Mouse (Mus musculus) liver (tissue): ENCODE data around the gene Mcidas.

ENCODE experiments used
- DNase-seq: peaks from one replicate; pipeline ENCODE4 v3.0.0-alpha.2; 2020; ENCODE audit warnings: mixed read lengths

The Mcidas gene

GRCm38 (mm10) chr13:112993531-112994152 is at the start of gene Mcidas:
TSS of gene Mcidas (plus strand) at chr13:112993845.
- DNase-seq, result no peak

- DNase-seq, result no peak
Measured at GRCm38 (mm10) chr13:112945312-112945711, 48.3 kb upstream of the Mcidas start.

GRCm38 (mm10) chr13:112945900-112946299 is 47.7 kb upstream of the Mcidas start:
- DNase-seq, result no peak

- DNase-seq, result no peak
Measured at GRCm38 (mm10) chr13:112954067-112954466, 39.6 kb upstream of the Mcidas start.

- DNase-seq, result no peak
Measured at GRCm38 (mm10) chr13:112963081-112963480, 30.6 kb upstream of the Mcidas start.

GRCm38 (mm10) chr13:112964421-112964820 is 29.2 kb upstream of the Mcidas start:
- DNase-seq, result no peak

- no peak for DNase-seq
Measured at GRCm38 (mm10) chr13:112967267-112967666, 26.4 kb upstream of the Mcidas start.

- no peak for DNase-seq
Measured at GRCm38 (mm10) chr13:112976720-112977119, 16.9 kb upstream of the Mcidas start.

- no peak for DNase-seq
Measured at GRCm38 (mm10) chr13:112985605-112986450, 7.8 kb upstream of the Mcidas start.

- no peak for DNase-seq
Measured at GRCm38 (mm10) chr13:112986451-112986950, 7.1 kb upstream of the Mcidas start.

- DNase-seq, result peak; percentile 85
Measured at GRCm38 (mm10) chr13:112987532-112987943, 6.1 kb upstream of the Mcidas start, which contains the start of gene Ccno. TSS of gene Ccno (plus strand) at chr13:112987802.

GRCm38 (mm10) chr13:112987991-112988390 is 5.7 kb upstream of the Mcidas start:
- no peak for DNase-seq

- no peak for DNase-seq
Measured at GRCm38 (mm10) chr13:112988866-112989265, 4.8 kb upstream of the Mcidas start.

- no peak for DNase-seq
Measured at GRCm38 (mm10) chr13:112989541-112989940, 4.1 kb upstream of the Mcidas start.

GRCm38 (mm10) chr13:112990346-112990745 is 3.3 kb upstream of the Mcidas start:
- no peak for DNase-seq

GRCm38 (mm10) chr13:112994191-112994590 is 546 bp downstream of the Mcidas start:
- peak; percentile 46 for DNase-seq

- DNase-seq, result no peak
Measured at GRCm38 (mm10) chr13:112996407-112996806, 2.8 kb downstream of the Mcidas start.

GRCm38 (mm10) chr13:112997369-112997768 is 3.7 kb downstream of the Mcidas start:
- no peak for DNase-seq

GRCm38 (mm10) chr13:112998427-112999201 is 5.0 kb downstream of the Mcidas start:
- DNase-seq, result no peak

GRCm38 (mm10) chr13:113000090-113000489 is 6.4 kb downstream of the Mcidas start:
- no peak for DNase-seq

- no peak for DNase-seq
Measured at GRCm38 (mm10) chr13:113000576-113001318, 7.1 kb downstream of the Mcidas start.

- no peak for DNase-seq
Measured at GRCm38 (mm10) chr13:113012683-113013082, 19.0 kb downstream of the Mcidas start.
